Mouse (Mus musculus) liver, postnatal 0 days (tissue): Measurements from ENCODE around the gene Pqlc3.

Experiments used
- CTCF ChIP-seq: sonication (generic); IDR thresholded peaks from 2 replicates; pipeline ENCODE4 v1.5.1; 2016; ENCODE audit warnings: antibody characterized with exemption, low read depth
- EP300 ChIP-seq: IDR thresholded peaks from 2 replicates; pipeline ENCODE4 v1.6.1; 2016; ENCODE audit warnings: antibody characterized with exemption, low read depth, mild to moderate bottlenecking

GRCm38 (mm10) chr12:17022145-17022544 is 21.9 kb upstream of the Pqlc3 start:
- TF ChIP-seq CTCF: no peak
- no peak for TF ChIP-seq EP300
